Mouse (Mus musculus): ENCODE results near the gene Nlrc5.

Gene Nlrc5

DNA sequence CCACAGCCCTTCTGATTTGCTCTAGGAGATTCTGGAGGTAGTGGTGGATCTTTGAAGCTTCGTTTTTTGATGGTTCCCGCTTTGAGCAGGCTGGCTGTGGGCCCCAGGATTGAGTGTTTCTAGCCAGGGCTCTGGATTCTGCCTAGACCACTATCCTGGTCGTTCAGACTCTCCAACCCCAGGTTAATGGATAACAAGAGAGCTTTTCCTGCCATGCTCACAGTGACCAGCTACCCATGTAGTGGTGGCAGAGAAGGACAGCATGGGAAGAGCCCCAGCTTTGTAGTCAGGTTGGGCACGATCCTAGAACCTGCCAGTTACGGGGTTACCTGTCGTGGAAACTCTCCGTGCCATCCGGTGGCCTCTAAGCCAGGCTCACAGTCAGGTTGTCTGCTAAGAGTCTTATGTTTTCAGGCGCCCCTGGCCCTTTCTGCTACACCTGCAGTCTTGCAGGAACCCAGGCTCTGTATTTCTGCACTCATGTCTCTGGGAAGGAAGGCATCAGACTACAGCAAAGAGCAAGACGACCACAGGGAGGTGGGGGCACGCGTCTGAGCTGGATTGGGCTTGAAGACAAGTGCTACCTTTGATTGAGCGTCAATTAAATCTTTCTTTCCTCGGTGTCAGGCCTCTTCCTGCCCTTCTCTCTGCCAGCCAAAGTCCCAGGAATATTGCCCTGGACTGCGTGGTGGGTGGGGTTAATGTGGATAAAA lies 132.4 kb downstream of the Nlrc5 start:
- DNase-seq (ENCODE audit: low read depth, low spot score), result no peak

DNA sequence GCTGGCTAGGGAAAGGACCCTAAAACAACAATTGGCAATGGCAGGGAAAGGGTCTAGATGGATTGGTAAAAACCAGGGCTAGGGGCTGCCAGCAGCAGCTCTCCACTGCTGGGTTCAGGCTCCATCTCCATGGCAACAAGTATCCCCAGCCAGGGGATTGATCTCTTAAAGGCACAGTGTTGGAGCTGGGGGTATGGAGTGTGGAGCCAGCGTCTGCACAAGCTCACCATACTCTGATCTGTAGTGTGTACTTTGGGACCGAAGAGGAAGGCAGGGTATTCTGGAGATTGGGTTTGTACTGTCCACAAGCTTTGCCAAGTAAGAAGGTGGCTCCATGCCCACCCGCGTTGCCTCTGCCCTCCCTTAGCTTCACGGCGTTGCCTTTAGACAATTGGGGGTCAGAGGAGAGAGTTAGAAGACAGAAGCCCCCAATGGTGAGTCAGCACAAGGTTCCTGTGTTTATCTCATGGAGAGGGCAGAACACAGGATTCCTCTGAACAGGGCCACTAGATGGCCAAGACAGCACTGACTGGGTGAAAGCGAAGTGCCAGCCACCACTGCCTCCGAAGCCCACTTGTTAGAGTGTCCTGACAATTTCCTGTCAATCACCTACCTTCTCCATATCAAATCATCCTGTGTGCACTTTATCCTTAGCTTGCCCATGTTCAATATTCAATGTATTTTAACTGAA lies 133.1 kb downstream of the Nlrc5 start:
- DNase-seq (ENCODE audit: low read depth, low spot score), result no peak

GRCm38 (mm10) chr8:94568098-94568497 lies 133.9 kb downstream of the Nlrc5 start:
- no peak for DNase-seq (ENCODE audit: low read depth, low spot score)

- DNase-seq (ENCODE audit: low read depth, low spot score), result no peak
Observed at GRCm38 (mm10) chr8:94569419-94569818, 135.3 kb downstream of the Nlrc5 start.

DNA sequence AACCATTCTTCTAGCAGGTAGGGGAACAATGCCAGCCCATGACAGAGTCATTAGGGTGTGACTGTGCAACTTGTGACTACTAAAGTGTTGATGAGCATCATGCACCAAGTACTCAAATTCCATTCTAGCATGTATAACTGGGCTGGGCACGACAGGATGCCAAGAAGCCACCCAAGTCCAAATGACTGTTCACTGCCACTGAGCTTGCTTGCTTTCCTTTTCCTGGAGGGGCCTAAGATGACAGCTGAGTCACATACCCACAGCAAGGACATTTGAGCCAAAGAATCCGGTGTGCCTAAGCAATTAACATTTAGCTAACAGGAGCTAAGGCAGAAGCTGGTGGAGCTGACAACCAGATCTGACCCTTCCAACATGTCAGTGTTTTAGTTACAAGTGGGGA lies 137.7 kb downstream of the Nlrc5 start:
- DNase-seq (ENCODE audit: low read depth, low spot score), result no peak

- DNase-seq (ENCODE audit: low read depth, low spot score), result no peak
Observed at GRCm38 (mm10) chr8:94574159-94574907, 140.2 kb downstream of the Nlrc5 start.

- no peak for DNase-seq (ENCODE audit: low read depth, low spot score)
Observed at GRCm38 (mm10) chr8:94575148-94575547, 141.0 kb downstream of the Nlrc5 start.
